Mouse (Mus musculus): ENCODE data around the gene Psmc5. TPM values are rescaled to one million over a fixed set of nuclear protein-coding genes. Genes with fewer than 3 reads are reported as not detected.
A peak's percentile ranks its signal among the peaks of the same experiment; 100 is the strongest.

Gene Psmc5
- polyA plus RNA-seq, 1 experiment from 2014 or later, result 389 TPM

GRCm38 (mm10) chr11:106264988-106265387, 9.0 kb downstream of the Psmc5 start:
- ATAC-seq (replicated peaks; ENCODE audit: insufficient number of reproducible peaks, low FRiP score, low TSS enrichment, low read depth) (no peak), DNase-seq (ENCODE audit: low spot score) (no peak)
- H3K36me3 ChIP-seq (replicated peaks; ENCODE audit: control insufficient read depth, insufficient read depth, low read depth, low read length), result peaks cover 33% of the 10 kb centered on the region
- H3K9me3 ChIP-seq (replicated peaks; ENCODE audit: control insufficient read depth, low read length), result no peaks in the 10 kb centered on the region
- no peaks in the 10 kb centered on the region for H3K27me3 ChIP-seq (ENCODE audit: control insufficient read depth, insufficient read depth, low read length)
- H3K4me3 ChIP-seq (ENCODE audit: low read depth, low read length), result no peak overlapping the region
- no peak overlapping the region for H3K27ac ChIP-seq (replicated peaks; ENCODE audit: low read depth, low read length)
- H3K4me2 ChIP-seq (ENCODE audit: low read depth, low read length), result no peak overlapping the region
- H3K9ac ChIP-seq (replicated peaks; ENCODE audit: low read length), result no peak overlapping the region
- peaks cover 6% of the 10 kb centered on the region; the same call in 1 of the 2 replicates for H3K4me1 ChIP-seq (ENCODE audit: control insufficient read depth, insufficient read depth, low read length)
- WGBS, result 93% methylated on average over 15 of the region's 15 CpGs

- WGBS, result 94% methylated on average over 4 of the region's 4 CpGs
- H3K27ac ChIP-seq (replicated peaks; ENCODE audit: low read depth, low read length), result no peak overlapping the region
- no peak overlapping the region for H3K9ac ChIP-seq (replicated peaks; ENCODE audit: low read length)
- no peak overlapping the region for H3K4me3 ChIP-seq (ENCODE audit: low read depth, low read length)
- H3K36me3 ChIP-seq (replicated peaks; ENCODE audit: control insufficient read depth, insufficient read depth, low read depth, low read length), result peaks cover 33% of the 10 kb centered on the region
- H3K27me3 ChIP-seq (ENCODE audit: control insufficient read depth, insufficient read depth, low read length), result no peaks in the 10 kb centered on the region
- no peaks in the 10 kb centered on the region for H3K9me3 ChIP-seq (replicated peaks; ENCODE audit: control insufficient read depth, low read length)
- H3K4me1 ChIP-seq (ENCODE audit: control insufficient read depth, insufficient read depth, low read length), result peaks cover 6% of the 10 kb centered on the region; the same call in 1 of the 2 replicates
- DNase-seq (ENCODE audit: low spot score), result no peak
- ATAC-seq (replicated peaks; ENCODE audit: insufficient number of reproducible peaks, low FRiP score, low TSS enrichment, low read depth), result no peak
- H3K4me2 ChIP-seq (ENCODE audit: low read depth, low read length), result no peak overlapping the region
Observed at GRCm38 (mm10) chr11:106265570-106265969, 9.6 kb downstream of the Psmc5 start.

- H3K4me3 ChIP-seq (ENCODE audit: low read depth, low read length), result no peak overlapping the region
- no peak overlapping the region for H3K9ac ChIP-seq (replicated peaks; ENCODE audit: low read length)
- H3K36me3 ChIP-seq (replicated peaks; ENCODE audit: control insufficient read depth, insufficient read depth, low read depth, low read length), result peaks cover 31% of the 10 kb centered on the region
- H3K4me2 ChIP-seq (ENCODE audit: low read depth, low read length), result no peak overlapping the region
- H3K4me1 ChIP-seq (ENCODE audit: control insufficient read depth, insufficient read depth, low read length), result peaks cover 6% of the 10 kb centered on the region; the same call in 1 of the 2 replicates
- no peaks in the 10 kb centered on the region for H3K9me3 ChIP-seq (replicated peaks; ENCODE audit: control insufficient read depth, low read length)
- DNase-seq (ENCODE audit: low spot score) (no peak), ATAC-seq (replicated peaks; ENCODE audit: insufficient number of reproducible peaks, low FRiP score, low TSS enrichment, low read depth) (no peak)
- WGBS, result 91% methylated on average over 10 of the region's 10 CpGs
- H3K27ac ChIP-seq (replicated peaks; ENCODE audit: low read depth, low read length), result no peak overlapping the region
- no peaks in the 10 kb centered on the region for H3K27me3 ChIP-seq (ENCODE audit: control insufficient read depth, insufficient read depth, low read length)
Observed at GRCm38 (mm10) chr11:106266431-106266830, 10.5 kb downstream of the Psmc5 start.

- Histone ChIP-seq H3K4me2 (ENCODE audit: low read depth, low read length) (no peak overlapping the region), H3K9me3 (replicated peaks; ENCODE audit: control insufficient read depth, low read length) (no peaks in the 10 kb centered on the region), H3K4me3 (ENCODE audit: low read depth, low read length) (no peak overlapping the region), H3K27me3 (ENCODE audit: control insufficient read depth, insufficient read depth, low read length) (no peaks in the 10 kb centered on the region), H3K4me1 (ENCODE audit: control insufficient read depth, insufficient read depth, low read length) (peaks cover 6% of the 10 kb centered on the region; the same call in 1 of the 2 replicates), H3K9ac (replicated peaks; ENCODE audit: low read length) (no peak overlapping the region), H3K27ac (replicated peaks; ENCODE audit: low read depth, low read length) (peak overlapping the region; percentile 41; the same call in 1 of the 2 replicates), H3K36me3 (replicated peaks; ENCODE audit: control insufficient read depth, insufficient read depth, low read depth, low read length) (peaks cover 23% of the 10 kb centered on the region)
- WGBS, result 85% methylated on average over 15 of the region's 15 CpGs
- ATAC-seq (replicated peaks; ENCODE audit: insufficient number of reproducible peaks, low FRiP score, low TSS enrichment, low read depth) (no peak), DNase-seq (ENCODE audit: low spot score) (no peak)
Observed at GRCm38 (mm10) chr11:106267311-106267852, 11.4 kb downstream of the Psmc5 start.

- Histone ChIP-seq H3K27ac (replicated peaks; ENCODE audit: low read depth, low read length) (peak overlapping the region; percentile 41; the same call in 1 of the 2 replicates), H3K9me3 (replicated peaks; ENCODE audit: control insufficient read depth, low read length) (no peaks in the 10 kb centered on the region), H3K36me3 (replicated peaks; ENCODE audit: control insufficient read depth, insufficient read depth, low read depth, low read length) (peaks cover 19% of the 10 kb centered on the region), H3K4me3 (ENCODE audit: low read depth, low read length) (no peak overlapping the region), H3K4me2 (ENCODE audit: low read depth, low read length) (no peak overlapping the region), H3K9ac (replicated peaks; ENCODE audit: low read length) (peak overlapping the region; percentile 28; the same call in 1 of the 2 replicates), H3K27me3 (ENCODE audit: control insufficient read depth, insufficient read depth, low read length) (no peaks in the 10 kb centered on the region), H3K4me1 (ENCODE audit: control insufficient read depth, insufficient read depth, low read length) (peaks cover 6% of the 10 kb centered on the region; the same call in 1 of the 2 replicates)
- 81% methylated on average over 5 of the region's 5 CpGs for WGBS
- no peak for DNase-seq (ENCODE audit: low spot score)
- ATAC-seq (replicated peaks; ENCODE audit: insufficient number of reproducible peaks, low FRiP score, low TSS enrichment, low read depth), result no peak
Observed at GRCm38 (mm10) chr11:106267871-106268270, 11.9 kb downstream of the Psmc5 start.

- H3K9ac ChIP-seq (replicated peaks; ENCODE audit: low read length), result peak overlapping the region; percentile 28; the same call in 1 of the 2 replicates
- peaks cover 6% of the 10 kb centered on the region; the same call in 1 of the 2 replicates for H3K4me1 ChIP-seq (ENCODE audit: control insufficient read depth, insufficient read depth, low read length)
- 51% methylated on average over 8 of the region's 8 CpGs for WGBS
- H3K27me3 ChIP-seq (ENCODE audit: control insufficient read depth, insufficient read depth, low read length), result no peaks in the 10 kb centered on the region
- H3K4me2 ChIP-seq (ENCODE audit: low read depth, low read length), result 0 out of 2 replicates have a peak overlapping the region, but pooled peaks have one; percentile 4
- ATAC-seq (replicated peaks; ENCODE audit: insufficient number of reproducible peaks, low FRiP score, low TSS enrichment, low read depth) (no peak), DNase-seq (ENCODE audit: low spot score) (no peak)
- H3K9me3 ChIP-seq (replicated peaks; ENCODE audit: control insufficient read depth, low read length), result no peaks in the 10 kb centered on the region
- H3K4me3 ChIP-seq (ENCODE audit: low read depth, low read length), result no peak overlapping the region
- H3K27ac ChIP-seq (replicated peaks; ENCODE audit: low read depth, low read length), result peak overlapping the region; percentile 58; the same call in 1 of the 2 replicates
- H3K36me3 ChIP-seq (replicated peaks; ENCODE audit: control insufficient read depth, insufficient read depth, low read depth, low read length), result peaks cover 13% of the 10 kb centered on the region; the same call in 1 of the 2 replicates
Observed at GRCm38 (mm10) chr11:106268326-106269059, 12.5 kb downstream of the Psmc5 start.

GRCm38 (mm10) chr11:106269060-106269431, 13.1 kb downstream of the Psmc5 start:
- no peaks in the 10 kb centered on the region for H3K9me3 ChIP-seq (replicated peaks; ENCODE audit: control insufficient read depth, low read length)
- H3K4me1 ChIP-seq (ENCODE audit: control insufficient read depth, insufficient read depth, low read length), result peaks cover 6% of the 10 kb centered on the region; the same call in 1 of the 2 replicates
- H3K27ac ChIP-seq (replicated peaks; ENCODE audit: low read depth, low read length), result peak overlapping the region; percentile 58; the same call in 1 of the 2 replicates
- no peaks in the 10 kb centered on the region for H3K27me3 ChIP-seq (ENCODE audit: control insufficient read depth, insufficient read depth, low read length)
- WGBS, result 49% methylated on average over 3 of the region's 3 CpGs
- H3K36me3 ChIP-seq (replicated peaks; ENCODE audit: control insufficient read depth, insufficient read depth, low read depth, low read length), result peaks cover 7% of the 10 kb centered on the region; the same call in 1 of the 2 replicates
- ATAC-seq (replicated peaks; ENCODE audit: insufficient number of reproducible peaks, low FRiP score, low TSS enrichment, low read depth), result no peak
- no peak overlapping the region for H3K9ac ChIP-seq (replicated peaks; ENCODE audit: low read length)
- peak; percentile 33 for DNase-seq (ENCODE audit: low spot score)
- no peak overlapping the region for H3K4me2 ChIP-seq (ENCODE audit: low read depth, low read length)
- no peak overlapping the region for H3K4me3 ChIP-seq (ENCODE audit: low read depth, low read length)
